Mouse (Mus musculus): ENCODE results near the gene Cfap97d1. TPM values are rescaled to one million over a fixed set of nuclear protein-coding genes. Genes with fewer than 3 reads are reported as not detected.

Gene Cfap97d1
- polyA plus RNA-seq, 1 experiment from 2014 or later = not detected

GRCm38 (mm10) chr11:102010140-102010539 is 26.1 kb downstream of the Cfap97d1 start:
- 70% methylated on average over 13 of the region's 13 CpGs for WGBS (ENCODE audit: insufficient replicate concordance)
- H3K9me3 ChIP-seq (replicated peaks) = no peaks in the 10 kb centered on the region
- H3K27ac ChIP-seq = no peak overlapping the region
- H3K36me3 ChIP-seq = no peaks in the 10 kb centered on the region
- no peak for DNase-seq
- no peak overlapping the region for H3K9ac ChIP-seq
- no peak overlapping the region for H3K4me3 ChIP-seq (replicated peaks)
- no peaks in the 10 kb centered on the region; the same call in 1 of the 2 replicates for H3K4me1 ChIP-seq (replicated peaks)
- H3K4me2 ChIP-seq = no peak overlapping the region
- H3K27me3 ChIP-seq = peaks cover 3% of the 10 kb centered on the region; the same call in 1 of the 2 replicates
- no peak for ATAC-seq (ENCODE audit: low read depth)

GRCm38 (mm10) chr11:102011510-102011909 is 27.4 kb downstream of the Cfap97d1 start:
- Histone ChIP-seq H3K9me3 (replicated peaks) (no peaks in the 10 kb centered on the region), H3K4me2 (no peak overlapping the region), H3K27ac (no peak overlapping the region), H3K4me1 (replicated peaks) (no peaks in the 10 kb centered on the region; the same call in 1 of the 2 replicates), H3K36me3 (no peaks in the 10 kb centered on the region), H3K27me3 (peaks cover 6% of the 10 kb centered on the region; the same call in 1 of the 2 replicates), H3K9ac (no peak overlapping the region), H3K4me3 (replicated peaks) (no peak overlapping the region)
- WGBS (ENCODE audit: insufficient replicate concordance) = 62% methylated on average over 8 of the region's 8 CpGs
- DNase-seq (no peak), ATAC-seq (ENCODE audit: low read depth) (no peak)

DNA sequence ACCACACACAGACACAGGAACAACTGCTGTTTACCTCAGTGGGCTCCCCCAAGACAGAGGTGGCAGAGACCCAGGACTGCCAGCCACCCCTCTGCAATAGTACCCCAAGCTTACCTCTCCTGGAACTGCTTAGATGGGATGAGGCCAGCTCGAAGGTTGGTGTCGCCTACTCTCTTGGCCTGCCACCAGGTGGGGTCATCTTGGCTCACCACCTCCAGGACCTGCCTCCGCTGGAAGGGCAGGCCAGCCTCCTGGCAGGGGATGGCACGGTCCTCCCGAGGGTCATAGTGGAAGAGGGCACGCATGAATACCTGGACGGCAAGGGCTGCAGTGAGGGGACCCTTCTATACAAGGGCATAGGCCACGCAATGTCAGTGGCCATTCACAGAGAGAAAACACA is 29.1 kb downstream of the Cfap97d1 start:
- Histone ChIP-seq H3K4me1 (replicated peaks) (no peaks in the 10 kb centered on the region), H3K9me3 (replicated peaks) (no peaks in the 10 kb centered on the region), H3K9ac (no peak overlapping the region), H3K27me3 (0 out of 2 replicates have a peak, but pooled peaks cover 3% of the 10 kb centered on the region), H3K36me3 (no peaks in the 10 kb centered on the region), H3K27ac (no peak overlapping the region), H3K4me2 (no peak overlapping the region), H3K4me3 (replicated peaks) (no peak overlapping the region)
- WGBS (ENCODE audit: insufficient replicate concordance) = 62% methylated on average over 8 of the region's 8 CpGs
- ATAC-seq (ENCODE audit: low read depth) (no peak), DNase-seq (no peak)

- WGBS (ENCODE audit: insufficient replicate concordance) = 54% methylated on average over 6 of the region's 6 CpGs
- ATAC-seq (ENCODE audit: low read depth) (no peak), DNase-seq (no peak)
- no peaks in the 10 kb centered on the region for H3K4me1 ChIP-seq (replicated peaks)
- no peak overlapping the region for H3K4me3 ChIP-seq (replicated peaks)
- no peak overlapping the region for H3K9ac ChIP-seq
- H3K9me3 ChIP-seq (replicated peaks) = no peaks in the 10 kb centered on the region
- H3K27me3 ChIP-seq = 0 out of 2 replicates have a peak, but pooled peaks cover 3% of the 10 kb centered on the region
- no peak overlapping the region for H3K27ac ChIP-seq
- H3K4me2 ChIP-seq = no peak overlapping the region
- H3K36me3 ChIP-seq = no peaks in the 10 kb centered on the region
These were observed 31.4 kb downstream of the Cfap97d1 start for GRCm38 (mm10) chr11:102015472-102015871.

GRCm38 (mm10) chr11:102016136-102016535 is 32.1 kb downstream of the Cfap97d1 start:
- Histone ChIP-seq H3K9ac (no peak overlapping the region), H3K4me1 (replicated peaks) (no peaks in the 10 kb centered on the region), H3K27me3 (0 out of 2 replicates have a peak, but pooled peaks cover 3% of the 10 kb centered on the region), H3K36me3 (no peaks in the 10 kb centered on the region), H3K4me2 (no peak overlapping the region), H3K4me3 (replicated peaks) (no peak overlapping the region), H3K27ac (no peak overlapping the region), H3K9me3 (replicated peaks) (no peaks in the 10 kb centered on the region)
- ATAC-seq (ENCODE audit: low read depth) (no peak), DNase-seq (no peak)
- WGBS (ENCODE audit: insufficient replicate concordance) = 72% methylated on average over 1 of the region's 1 CpGs

GRCm38 (mm10) chr11:102019736-102020135 is 35.7 kb downstream of the Cfap97d1 start:
- peaks cover 20% of the 10 kb centered on the region for H3K27me3 ChIP-seq
- no peak overlapping the region for H3K4me2 ChIP-seq
- H3K4me3 ChIP-seq (replicated peaks) = no peak overlapping the region
- no peak for DNase-seq
- no peak for ATAC-seq (ENCODE audit: low read depth)
- no peaks in the 10 kb centered on the region for H3K36me3 ChIP-seq
- H3K9me3 ChIP-seq (replicated peaks) = no peaks in the 10 kb centered on the region
- H3K4me1 ChIP-seq (replicated peaks) = no peaks in the 10 kb centered on the region
- no peak overlapping the region for H3K9ac ChIP-seq
- WGBS (ENCODE audit: insufficient replicate concordance) = 57% methylated on average over 9 of the region's 9 CpGs
- no peak overlapping the region for H3K27ac ChIP-seq

GRCm38 (mm10) chr11:102021196-102021595 is 37.1 kb downstream of the Cfap97d1 start:
- no peaks in the 10 kb centered on the region for H3K9me3 ChIP-seq (replicated peaks)
- no peak overlapping the region for H3K27ac ChIP-seq
- no peak overlapping the region for H3K4me2 ChIP-seq
- no peak overlapping the region for H3K4me3 ChIP-seq (replicated peaks)
- ATAC-seq (ENCODE audit: low read depth) = no peak
- DNase-seq = no peak
- H3K9ac ChIP-seq = no peak overlapping the region
- WGBS (ENCODE audit: insufficient replicate concordance) = 68% methylated on average over 5 of the region's 5 CpGs
- no peaks in the 10 kb centered on the region for H3K36me3 ChIP-seq
- H3K27me3 ChIP-seq = peaks cover 32% of the 10 kb centered on the region
- peaks cover 1% of the 10 kb centered on the region for H3K4me1 ChIP-seq (replicated peaks)

DNA sequence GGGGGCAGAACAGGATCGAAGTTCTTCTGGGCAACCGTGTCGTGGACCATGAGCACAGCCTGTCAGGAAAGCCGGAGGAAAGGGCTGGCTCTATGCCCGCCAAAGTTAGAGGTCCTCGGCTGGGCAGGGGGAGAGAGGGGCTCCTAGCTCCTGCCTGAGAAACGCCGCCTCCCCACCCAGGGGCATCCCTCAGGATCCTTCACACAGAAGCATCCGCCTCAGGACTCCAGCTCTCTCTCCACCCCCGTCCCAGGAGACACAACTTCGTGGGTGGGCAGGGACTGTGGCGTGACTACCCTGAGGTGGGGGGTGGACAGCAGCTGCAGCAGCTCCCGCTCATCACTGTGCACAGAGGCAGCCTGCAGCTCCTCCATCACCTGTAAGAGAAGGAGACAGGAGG is 39.3 kb downstream of the Cfap97d1 start:
- Histone ChIP-seq H3K27ac (no peak overlapping the region), H3K36me3 (no peaks in the 10 kb centered on the region), H3K4me3 (replicated peaks) (no peak overlapping the region), H3K4me1 (replicated peaks) (peaks cover 13% of the 10 kb centered on the region), H3K4me2 (no peak overlapping the region), H3K9ac (no peak overlapping the region), H3K9me3 (replicated peaks) (no peaks in the 10 kb centered on the region), H3K27me3 (peaks cover 54% of the 10 kb centered on the region)
- ATAC-seq (ENCODE audit: low read depth) (no peak), DNase-seq (no peak)
- 76% methylated on average over 13 of the region's 13 CpGs for WGBS (ENCODE audit: insufficient replicate concordance)

DNA sequence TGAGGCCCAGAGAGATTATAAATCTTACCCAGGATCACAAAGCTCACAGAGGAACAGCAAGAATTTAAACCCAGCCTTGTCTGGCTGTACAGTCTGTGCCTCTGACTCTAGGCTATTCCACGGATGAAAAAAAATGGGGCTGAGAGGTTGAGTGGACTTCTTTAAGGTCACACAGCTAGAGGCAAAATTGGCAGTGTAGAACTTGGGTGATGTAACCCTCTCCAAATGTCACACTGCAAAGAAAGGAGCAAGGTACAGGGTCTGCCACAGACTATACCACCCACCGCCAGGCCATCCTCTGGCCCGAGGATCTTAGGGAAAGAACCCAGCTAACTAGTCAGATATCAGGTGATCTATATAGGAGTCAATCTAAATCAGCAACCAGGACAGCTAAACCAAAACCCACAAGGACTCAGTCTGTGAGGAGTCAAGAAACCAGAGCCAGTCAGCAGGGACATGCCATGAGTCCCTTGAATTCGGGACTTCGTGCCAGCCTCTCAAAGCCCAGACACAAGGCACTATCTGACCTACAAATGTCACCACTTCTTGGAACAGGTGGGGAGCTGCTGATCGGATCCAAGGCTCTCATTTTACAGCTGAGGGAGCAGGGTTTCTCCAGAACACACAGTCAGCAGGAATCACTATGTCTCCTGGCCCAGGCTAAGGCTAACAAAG is 40.1 kb downstream of the Cfap97d1 start:
- no peak for ATAC-seq (ENCODE audit: low read depth)
- Histone ChIP-seq H3K4me2 (no peak overlapping the region), H3K36me3 (no peaks in the 10 kb centered on the region), H3K9ac (no peak overlapping the region), H3K4me1 (replicated peaks) (peaks cover 17% of the 10 kb centered on the region), H3K4me3 (replicated peaks) (no peak overlapping the region), H3K27me3 (peaks cover 55% of the 10 kb centered on the region), H3K9me3 (replicated peaks) (no peaks in the 10 kb centered on the region), H3K27ac (no peak overlapping the region)
- 69% methylated on average over 6 of the region's 6 CpGs for WGBS (ENCODE audit: insufficient replicate concordance)
- DNase-seq = no peak

GRCm38 (mm10) chr11:102024875-102025274 is 40.8 kb downstream of the Cfap97d1 start:
- Histone ChIP-seq H3K4me2 (no peak overlapping the region), H3K27me3 (peaks cover 55% of the 10 kb centered on the region), H3K27ac (no peak overlapping the region), H3K9me3 (replicated peaks) (no peaks in the 10 kb centered on the region), H3K9ac (no peak overlapping the region), H3K36me3 (no peaks in the 10 kb centered on the region), H3K4me3 (replicated peaks) (no peak overlapping the region), H3K4me1 (replicated peaks) (peaks cover 22% of the 10 kb centered on the region)
- ATAC-seq (ENCODE audit: low read depth) (no peak), DNase-seq (no peak)
- 54% methylated on average over 4 of the region's 4 CpGs for whole genome bisulfite sequencing (ENCODE audit: insufficient replicate concordance)

DNA sequence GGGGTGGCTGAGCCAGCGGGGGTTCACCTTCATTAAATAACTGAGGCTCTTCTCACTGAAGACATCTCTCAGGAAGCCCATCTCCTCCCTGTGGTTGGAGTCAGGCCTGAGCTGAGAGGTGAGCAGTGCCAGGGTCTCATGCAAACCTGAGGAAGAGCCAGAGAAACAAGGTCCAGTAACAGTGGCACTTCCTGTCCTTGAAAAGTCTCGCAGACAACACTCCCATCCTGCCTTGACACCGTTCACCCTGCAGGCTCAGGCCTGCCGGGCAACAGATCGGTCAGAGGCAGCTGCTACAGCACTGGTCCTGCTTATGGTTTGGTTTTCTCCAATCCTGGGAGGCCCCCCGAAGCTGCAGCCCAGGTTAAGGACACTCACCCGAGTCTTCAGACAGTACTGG is 41.3 kb downstream of the Cfap97d1 start:
- H3K9me3 ChIP-seq (replicated peaks) = no peaks in the 10 kb centered on the region
- DNase-seq = no peak
- H3K4me3 ChIP-seq (replicated peaks) = no peak overlapping the region
- no peak overlapping the region; the same call in 1 of the 2 replicates for H3K27ac ChIP-seq
- no peak overlapping the region for H3K9ac ChIP-seq
- ATAC-seq (ENCODE audit: low read depth) = no peak
- no peaks in the 10 kb centered on the region for H3K36me3 ChIP-seq
- peaks cover 27% of the 10 kb centered on the region for H3K4me1 ChIP-seq (replicated peaks)
- H3K27me3 ChIP-seq = peaks cover 58% of the 10 kb centered on the region
- no peak overlapping the region for H3K4me2 ChIP-seq
- WGBS (ENCODE audit: insufficient replicate concordance) = 37% methylated on average over 7 of the region's 7 CpGs
